Mouse (Mus musculus) midbrain, embryonic 10.5 days (tissue): Measurements from ENCODE around the gene Arrb2. TPM values are rescaled to one million over a fixed set of nuclear protein-coding genes. Genes with fewer than 3 reads are reported as not detected.
A peak's percentile ranks its signal among the peaks of the same experiment; 100 is the strongest.
"Not testable (repeated sequence)": the region's sequence is repeated elsewhere in the genome, so short reads cannot be mapped to it uniquely, and the experiment has no call there.

Source experiments
- DNase-seq: peaks from one replicate; pipeline ENCODE4 v3.0.0-alpha.2; 2017; ENCODE audit warnings: low spot score
- H3K27ac ChIP-seq: fragments of 300-500 bp; sonication (generic); replicated peaks from 2 replicates; pipeline ENCODE4 v1.5.1; 2016; ENCODE audit warnings: mild to moderate bottlenecking
- H3K27me3 ChIP-seq: fragments of 300-500 bp; sonication (generic); 2 replicates; pipeline ENCODE4 v1.6.1; 2016; ENCODE audit warnings: low read depth, mild to moderate bottlenecking; ENCODE audit not compliant: poor library complexity, severe bottlenecking
- H3K36me3 ChIP-seq: fragments of 300-500 bp; sonication (generic); 2 replicates; pipeline ENCODE4 v1.6.1; 2016; ENCODE audit warnings: mild to moderate bottlenecking, moderate library complexity
- H3K4me1 ChIP-seq: fragments of 300-500 bp; sonication (generic); 2 replicates; pipeline ENCODE4 v1.6.1; 2016
- H3K4me3 ChIP-seq: fragments of 300-500 bp; sonication (generic); 2 replicates; pipeline ENCODE4 v1.5.1; 2016; ENCODE audit warnings: mild to moderate bottlenecking, moderate library complexity
- H3K9me3 ChIP-seq: fragments of 300-500 bp; sonication (generic); replicated peaks from 2 replicates; pipeline ENCODE4 v1.6.1; 2016; ENCODE audit warnings: mild to moderate bottlenecking
- WGBS: fragments of 180-500 bp; shearing (Covaris S2); methylation state at CpG from one replicate; pipeline ENCODE4 v1.1.7; 2016; 5-methylcytosine and 5-hydroxymethylcytosine counted together
- polyA plus RNA-seq: library from polyadenylated mRNA; unstranded; fragments of >200 nt; fragmentation: Nextera tagmentation; extraction: Ambion mirVana; gene quantifications from 2 replicates; pipeline ENCODE4 v1.2.1, GENCODE M21; 2016

Gene Arrb2
- polyA plus RNA-seq, 1 experiment from 2014 or later: 28.3 TPM

GRCm38 (mm10) chr11:70451797-70452498 is 19.5 kb downstream of the Arrb2 start, which contains the start of gene Med11:
Gene Med11, plus strand, starts transcription at chr11:70451919.
- H3K9me3 ChIP-seq: no peaks in the 10 kb centered on the region
- WGBS: under 1% methylated on average over 46 of the region's 46 CpGs
- peaks cover 25% of the 10 kb centered on the region for H3K4me1 ChIP-seq
- peaks cover 15% of the 10 kb centered on the region; the same call in 1 of the 2 replicates for H3K36me3 ChIP-seq
- H3K27me3 ChIP-seq: no peaks in the 10 kb centered on the region
- peak; percentile 95 for DNase-seq
- H3K4me3 ChIP-seq: peak within 1 kb of the TSS; percentile 82
- peak within 1 kb of the TSS; percentile 95 for H3K27ac ChIP-seq

GRCm38 (mm10) chr11:70453261-70454044 is 21.0 kb downstream of the Arrb2 start:
- peaks cover 25% of the 10 kb centered on the region for H3K4me1 ChIP-seq
- WGBS: 88% methylated on average over 9 of the region's 9 CpGs
- DNase-seq: no peak
- peak overlapping the region; percentile 11; the same call in 1 of the 2 replicates for H3K4me3 ChIP-seq
- H3K9me3 ChIP-seq: no peaks in the 10 kb centered on the region
- H3K27me3 ChIP-seq: peaks cover 9% of the 10 kb centered on the region
- peaks cover 15% of the 10 kb centered on the region; the same call in 1 of the 2 replicates for H3K36me3 ChIP-seq
- no peak overlapping the region for H3K27ac ChIP-seq

- peaks cover 6% of the 10 kb centered on the region; the same call in 1 of the 2 replicates for H3K36me3 ChIP-seq
- WGBS: 15% methylated on average over 32 of the region's 32 CpGs
- peaks cover 14% of the 10 kb centered on the region for H3K4me1 ChIP-seq
- H3K27ac ChIP-seq: peak within 1 kb of the TSS; percentile 46
- peak within 1 kb of the TSS; percentile 60 for H3K4me3 ChIP-seq
- peak; percentile 37 for DNase-seq
- H3K9me3 ChIP-seq: no peaks in the 10 kb centered on the region
- H3K27me3 ChIP-seq: peaks cover 64% of the 10 kb centered on the region
These were observed 26.5 kb downstream of the Arrb2 start, which contains the start of gene Zmynd15 for GRCm38 (mm10) chr11:70458688-70459600. Gene Zmynd15, plus strand, starts transcription at chr11:70459433.

GRCm38 (mm10) chr11:70459601-70460101 is 27.2 kb downstream of the Arrb2 start, which contains the start of gene Cxcl16:
Gene Cxcl16, minus strand, starts transcription at chr11:70459984.
- 6% methylated on average over 30 of the region's 30 CpGs for WGBS
- Histone ChIP-seq H3K27ac (peak within 1 kb of the TSS; percentile 46), H3K27me3 (peaks cover 71% of the 10 kb centered on the region), H3K4me1 (peaks cover 16% of the 10 kb centered on the region), H3K9me3 (no peaks in the 10 kb centered on the region), H3K4me3 (peak within 1 kb of the TSS; percentile 60), H3K36me3 (0 out of 2 replicates have a peak, but pooled peaks cover 3% of the 10 kb centered on the region)
- DNase-seq: peak; percentile 26

GRCm38 (mm10) chr11:70463970-70464369 is 31.5 kb downstream of the Arrb2 start:
- no peak for DNase-seq
- Histone ChIP-seq H3K9me3 (no peaks in the 10 kb centered on the region), H3K27ac (no peak overlapping the region), H3K4me3 (no peak overlapping the region), H3K36me3 (no peaks in the 10 kb centered on the region), H3K27me3 (peaks cover 86% of the 10 kb centered on the region), H3K4me1 (peaks cover 25% of the 10 kb centered on the region)
- WGBS: 82% methylated on average over 5 of the region's 5 CpGs

- 24% methylated on average over 16 of the region's 16 CpGs for WGBS
- Histone ChIP-seq H3K27ac (no peak overlapping the region), H3K36me3 (no peaks in the 10 kb centered on the region), H3K4me1 (peaks cover 15% of the 10 kb centered on the region), H3K9me3 (no peaks in the 10 kb centered on the region), H3K4me3 (peak overlapping the region; percentile 36), H3K27me3 (peaks cover 73% of the 10 kb centered on the region)
- peak; percentile 21 for DNase-seq
These were observed 32.8 kb downstream of the Arrb2 start for GRCm38 (mm10) chr11:70465211-70465610.

GRCm38 (mm10) chr11:70465824-70466223 is 33.4 kb downstream of the Arrb2 start:
- Histone ChIP-seq H3K27me3 (peaks cover 67% of the 10 kb centered on the region), H3K36me3 (no peaks in the 10 kb centered on the region), H3K9me3 (no peaks in the 10 kb centered on the region), H3K27ac (peak overlapping the region; percentile 38; the same call in 1 of the 2 replicates), H3K4me3 (peak overlapping the region; percentile 36), H3K4me1 (peaks cover 15% of the 10 kb centered on the region)
- DNase-seq: peak; percentile 18
- 12% methylated on average over 23 of the region's 23 CpGs for WGBS

GRCm38 (mm10) chr11:70467902-70468619 is 35.6 kb downstream of the Arrb2 start:
- no peak overlapping the region for H3K4me3 ChIP-seq
- peaks cover 45% of the 10 kb centered on the region for H3K27me3 ChIP-seq
- no peak overlapping the region for H3K27ac ChIP-seq
- peaks cover 15% of the 10 kb centered on the region for H3K4me1 ChIP-seq
- H3K36me3 ChIP-seq: no peaks in the 10 kb centered on the region
- no peak for DNase-seq
- WGBS: 88% methylated on average over 5 of the region's 5 CpGs
- H3K9me3 ChIP-seq: no peaks in the 10 kb centered on the region

- peaks cover 12% of the 10 kb centered on the region for H3K4me1 ChIP-seq
- no peaks in the 10 kb centered on the region for H3K9me3 ChIP-seq
- no peak overlapping the region for H3K4me3 ChIP-seq
- no peak overlapping the region for H3K27ac ChIP-seq
- peaks cover 28% of the 10 kb centered on the region for H3K27me3 ChIP-seq
- no peak for DNase-seq
- no peaks in the 10 kb centered on the region for H3K36me3 ChIP-seq
- WGBS: 89% methylated on average over 3 of the region's 3 CpGs
These were observed 37.3 kb downstream of the Arrb2 start for GRCm38 (mm10) chr11:70469764-70470163.

GRCm38 (mm10) chr11:70472716-70473115 is 40.3 kb downstream of the Arrb2 start:
- DNase-seq: no peak
- H3K27me3 ChIP-seq: no peaks in the 10 kb centered on the region
- no peak overlapping the region for H3K4me3 ChIP-seq
- H3K27ac ChIP-seq: no peak overlapping the region
- no peaks in the 10 kb centered on the region for H3K36me3 ChIP-seq
- H3K9me3 ChIP-seq: no peaks in the 10 kb centered on the region
- no peaks in the 10 kb centered on the region for H3K4me1 ChIP-seq

GRCm38 (mm10) chr11:70473291-70473690 is 40.9 kb downstream of the Arrb2 start:
- H3K4me3 ChIP-seq: not testable (repeated sequence)
- WGBS: 89% methylated on average over 5 of the region's 5 CpGs

More at GRCm38 (mm10) chr11:70473291-70473690, 40.9 kb downstream of the Arrb2 start:
- H3K9me3 ChIP-seq, H3K36me3 ChIP-seq, H3K4me1 ChIP-seq, H3K27me3 ChIP-seq, DNase-seq, H3K27ac ChIP-seq: not testable (repeated sequence)
